Mouse (Mus musculus): Measurements from ENCODE around the gene Gstp1. TPM values are rescaled to one million over a fixed set of nuclear protein-coding genes. Genes with fewer than 3 reads are reported as not detected.
"Not testable (repeated sequence)": the region's sequence is repeated elsewhere in the genome, so short reads cannot be mapped to it uniquely, and the experiment has no call there.

Gene Gstp1
- polyA plus RNA-seq, 1 experiment from 2014 or later = 604 TPM

GRCm38 (mm10) chr19:4079594-4079993, 41.8 kb upstream of the Gstp1 start:
- no peak for ATAC-seq
- Histone ChIP-seq H3K36me3 (ENCODE audit: control insufficient read depth, insufficient read depth, low read length) (no peaks in the 10 kb centered on the region), H3K4me2 (ENCODE audit: low read length) (no peak overlapping the region), H3K9me3 (ENCODE audit: control insufficient read depth, low read length) (no peaks in the 10 kb centered on the region), H3K9ac (ENCODE audit: low read depth, low read length) (no peak overlapping the region), H3K27ac (ENCODE audit: low read depth, low read length) (no peak overlapping the region), H3K4me3 (ENCODE audit: low read length) (no peak overlapping the region), H3K4me1 (ENCODE audit: control insufficient read depth, insufficient read depth, low read depth, low read length) (no peaks in the 10 kb centered on the region), H3K27me3 (replicated peaks; ENCODE audit: control insufficient read depth, insufficient read depth, low read length) (no peaks in the 10 kb centered on the region)
- 78% methylated on average over 1 of the region's 1 CpGs for WGBS

- 94% methylated on average over 1 of the region's 1 CpGs for WGBS
- ATAC-seq = no peak
Observed at GRCm38 (mm10) chr19:4075531-4075930, 37.7 kb upstream of the Gstp1 start.

GRCm38 (mm10) chr19:4072706-4073424, 35.1 kb upstream of the Gstp1 start:
- no peak overlapping the region for H3K4me2 ChIP-seq (ENCODE audit: low read length)
- ATAC-seq = no peak
- 82% methylated on average over 6 of the region's 6 CpGs for WGBS
- no peaks in the 10 kb centered on the region for H3K4me1 ChIP-seq (ENCODE audit: control insufficient read depth, insufficient read depth, low read depth, low read length)
- H3K27me3 ChIP-seq (replicated peaks; ENCODE audit: control insufficient read depth, insufficient read depth, low read length) = no peaks in the 10 kb centered on the region
- no peak overlapping the region for H3K4me3 ChIP-seq (ENCODE audit: low read length)
- no peaks in the 10 kb centered on the region for H3K9me3 ChIP-seq (ENCODE audit: control insufficient read depth, low read length)
- H3K27ac ChIP-seq (ENCODE audit: low read depth, low read length) = no peak overlapping the region
- no peak overlapping the region for H3K9ac ChIP-seq (ENCODE audit: low read depth, low read length)
- H3K36me3 ChIP-seq (ENCODE audit: control insufficient read depth, insufficient read depth, low read length) = no peaks in the 10 kb centered on the region

More at GRCm38 (mm10) chr19:4075531-4075930, 37.7 kb upstream of the Gstp1 start:
- Histone ChIP-seq H3K9me3 (ENCODE audit: control insufficient read depth, low read length) (no peaks in the 10 kb centered on the region), H3K4me2 (ENCODE audit: low read length) (no peak overlapping the region), H3K9ac (ENCODE audit: low read depth, low read length) (no peak overlapping the region), H3K27me3 (replicated peaks; ENCODE audit: control insufficient read depth, insufficient read depth, low read length) (no peaks in the 10 kb centered on the region), H3K4me1 (ENCODE audit: control insufficient read depth, insufficient read depth, low read depth, low read length) (no peaks in the 10 kb centered on the region), H3K27ac (ENCODE audit: low read depth, low read length) (no peak overlapping the region), H3K36me3 (ENCODE audit: control insufficient read depth, insufficient read depth, low read length) (no peaks in the 10 kb centered on the region), H3K4me3 (ENCODE audit: low read length) (no peak overlapping the region)

DNA sequence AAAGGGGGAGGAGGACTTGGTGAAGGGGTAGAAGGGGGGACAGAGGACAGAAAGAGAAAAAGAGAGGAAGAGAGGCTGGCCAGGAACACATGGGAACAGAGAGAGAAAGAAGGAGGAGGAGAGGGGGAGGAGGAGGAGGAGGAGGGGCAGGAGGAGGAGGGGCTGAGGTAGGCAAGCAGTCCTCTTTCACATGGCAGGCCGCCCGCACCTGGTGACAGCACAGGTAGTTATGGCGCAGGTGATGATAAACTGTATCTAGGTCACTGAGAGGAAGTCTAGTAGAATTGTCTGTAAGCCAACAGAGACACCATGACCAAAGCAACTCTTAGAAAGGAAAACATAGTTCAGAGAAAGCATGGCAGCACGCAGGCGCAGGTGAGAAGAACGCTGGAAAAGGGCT, 33.6 kb upstream of the Gstp1 start:
- no peaks in the 10 kb centered on the region for H3K9me3 ChIP-seq (ENCODE audit: control insufficient read depth, low read length)
- WGBS = 98% methylated on average over 6 of the region's 6 CpGs
- H3K36me3 ChIP-seq (ENCODE audit: control insufficient read depth, insufficient read depth, low read length) = no peaks in the 10 kb centered on the region
- no peaks in the 10 kb centered on the region for H3K27me3 ChIP-seq (replicated peaks; ENCODE audit: control insufficient read depth, insufficient read depth, low read length)
- no peak overlapping the region for H3K9ac ChIP-seq (ENCODE audit: low read depth, low read length)
- H3K4me3 ChIP-seq (ENCODE audit: low read length) = no peak overlapping the region
- H3K4me2 ChIP-seq (ENCODE audit: low read length) = no peak overlapping the region
- ATAC-seq = no peak
- H3K4me1 ChIP-seq (ENCODE audit: control insufficient read depth, insufficient read depth, low read depth, low read length) = no peaks in the 10 kb centered on the region
- H3K27ac ChIP-seq (ENCODE audit: low read depth, low read length) = no peak overlapping the region

DNA sequence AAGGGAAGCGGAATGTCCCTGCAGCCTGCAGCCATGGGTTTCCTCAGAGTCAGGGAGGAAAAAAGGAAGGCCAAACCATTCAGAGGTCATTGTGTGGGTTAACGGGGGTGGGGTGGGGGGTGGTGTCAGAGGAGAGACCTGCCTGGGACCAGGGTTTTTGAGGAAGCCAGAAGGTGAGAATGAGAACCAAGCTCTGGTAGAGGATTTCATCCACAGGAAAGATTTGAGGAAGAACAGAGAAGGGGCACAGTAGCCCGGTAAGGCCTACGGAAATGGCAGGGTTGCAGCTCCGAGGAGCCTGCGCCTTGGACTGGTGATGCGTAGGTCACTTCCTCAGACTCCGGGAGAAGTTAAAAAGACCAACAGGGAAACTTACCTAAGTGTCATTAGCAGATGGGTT, 33.0 kb upstream of the Gstp1 start:
- no peaks in the 10 kb centered on the region for H3K27me3 ChIP-seq (replicated peaks; ENCODE audit: control insufficient read depth, insufficient read depth, low read length)
- 90% methylated on average over 8 of the region's 8 CpGs for WGBS
- no peak for ATAC-seq

GRCm38 (mm10) chr19:4070311-4070710, 32.5 kb upstream of the Gstp1 start:
- H3K4me1 ChIP-seq (ENCODE audit: control insufficient read depth, insufficient read depth, low read depth, low read length) = no peaks in the 10 kb centered on the region
- 80% methylated on average over 15 of the region's 15 CpGs for WGBS
- no peaks in the 10 kb centered on the region for H3K36me3 ChIP-seq (ENCODE audit: control insufficient read depth, insufficient read depth, low read length)
- H3K4me2 ChIP-seq (ENCODE audit: low read length) = no peak overlapping the region
- no peak overlapping the region for H3K27ac ChIP-seq (ENCODE audit: low read depth, low read length)
- no peak for ATAC-seq
- no peaks in the 10 kb centered on the region for H3K27me3 ChIP-seq (replicated peaks; ENCODE audit: control insufficient read depth, insufficient read depth, low read length)
- H3K4me3 ChIP-seq (ENCODE audit: low read length) = no peak overlapping the region
- no peaks in the 10 kb centered on the region for H3K9me3 ChIP-seq (ENCODE audit: control insufficient read depth, low read length)
- H3K9ac ChIP-seq (ENCODE audit: low read depth, low read length) = no peak overlapping the region

More for the DNA sequence above, 33.0 kb upstream of the Gstp1 start:
- Histone ChIP-seq H3K9ac (ENCODE audit: low read depth, low read length) (no peak overlapping the region), H3K4me1 (ENCODE audit: control insufficient read depth, insufficient read depth, low read depth, low read length) (no peaks in the 10 kb centered on the region), H3K9me3 (ENCODE audit: control insufficient read depth, low read length) (no peaks in the 10 kb centered on the region), H3K36me3 (ENCODE audit: control insufficient read depth, insufficient read depth, low read length) (no peaks in the 10 kb centered on the region), H3K27ac (ENCODE audit: low read depth, low read length) (no peak overlapping the region), H3K4me2 (ENCODE audit: low read length) (no peak overlapping the region), H3K4me3 (ENCODE audit: low read length) (no peak overlapping the region)

- Histone ChIP-seq H3K4me3 (ENCODE audit: low read length) (no peak overlapping the region), H3K36me3 (ENCODE audit: control insufficient read depth, insufficient read depth, low read length) (no peaks in the 10 kb centered on the region), H3K9ac (ENCODE audit: low read depth, low read length) (no peak overlapping the region), H3K4me1 (ENCODE audit: control insufficient read depth, insufficient read depth, low read depth, low read length) (no peaks in the 10 kb centered on the region), H3K27ac (ENCODE audit: low read depth, low read length) (no peak overlapping the region), H3K27me3 (replicated peaks; ENCODE audit: control insufficient read depth, insufficient read depth, low read length) (no peaks in the 10 kb centered on the region), H3K4me2 (ENCODE audit: low read length) (no peak overlapping the region), H3K9me3 (ENCODE audit: control insufficient read depth, low read length) (no peaks in the 10 kb centered on the region)
- ATAC-seq = no peak
- 63% methylated on average over 15 of the region's 15 CpGs for WGBS
Observed at GRCm38 (mm10) chr19:4068717-4069410, 31.1 kb upstream of the Gstp1 start.

GRCm38 (mm10) chr19:4068242-4068641, 30.5 kb upstream of the Gstp1 start:
- not testable (repeated sequence) for H3K27ac ChIP-seq (ENCODE audit: low read depth, low read length); H3K4me1 ChIP-seq (ENCODE audit: control insufficient read depth, insufficient read depth, low read depth, low read length); H3K4me2 ChIP-seq (ENCODE audit: low read length); H3K4me3 ChIP-seq (ENCODE audit: low read length); ATAC-seq; H3K27me3 ChIP-seq (replicated peaks; ENCODE audit: control insufficient read depth, insufficient read depth, low read length); H3K9ac ChIP-seq (ENCODE audit: low read depth, low read length); H3K9me3 ChIP-seq (ENCODE audit: control insufficient read depth, low read length); H3K36me3 ChIP-seq (ENCODE audit: control insufficient read depth, insufficient read depth, low read length)
- 94% methylated on average over 2 of the region's 2 CpGs for WGBS

- no peak for ATAC-seq
- no peaks in the 10 kb centered on the region for H3K36me3 ChIP-seq (ENCODE audit: control insufficient read depth, insufficient read depth, low read length)
- no peaks in the 10 kb centered on the region for H3K27me3 ChIP-seq (replicated peaks; ENCODE audit: control insufficient read depth, insufficient read depth, low read length)
- no peaks in the 10 kb centered on the region for H3K9me3 ChIP-seq (ENCODE audit: control insufficient read depth, low read length)
- H3K27ac ChIP-seq (ENCODE audit: low read depth, low read length) = no peak overlapping the region
- H3K4me2 ChIP-seq (ENCODE audit: low read length) = no peak overlapping the region
- no peaks in the 10 kb centered on the region for H3K4me1 ChIP-seq (ENCODE audit: control insufficient read depth, insufficient read depth, low read depth, low read length)
- H3K9ac ChIP-seq (ENCODE audit: low read depth, low read length) = no peak overlapping the region
- no peak overlapping the region for H3K4me3 ChIP-seq (ENCODE audit: low read length)
Observed at GRCm38 (mm10) chr19:4066877-4067276, 29.1 kb upstream of the Gstp1 start.
